ENCODE assay signal across 8 mouse cellular contexts in the genomic region with DNA sequence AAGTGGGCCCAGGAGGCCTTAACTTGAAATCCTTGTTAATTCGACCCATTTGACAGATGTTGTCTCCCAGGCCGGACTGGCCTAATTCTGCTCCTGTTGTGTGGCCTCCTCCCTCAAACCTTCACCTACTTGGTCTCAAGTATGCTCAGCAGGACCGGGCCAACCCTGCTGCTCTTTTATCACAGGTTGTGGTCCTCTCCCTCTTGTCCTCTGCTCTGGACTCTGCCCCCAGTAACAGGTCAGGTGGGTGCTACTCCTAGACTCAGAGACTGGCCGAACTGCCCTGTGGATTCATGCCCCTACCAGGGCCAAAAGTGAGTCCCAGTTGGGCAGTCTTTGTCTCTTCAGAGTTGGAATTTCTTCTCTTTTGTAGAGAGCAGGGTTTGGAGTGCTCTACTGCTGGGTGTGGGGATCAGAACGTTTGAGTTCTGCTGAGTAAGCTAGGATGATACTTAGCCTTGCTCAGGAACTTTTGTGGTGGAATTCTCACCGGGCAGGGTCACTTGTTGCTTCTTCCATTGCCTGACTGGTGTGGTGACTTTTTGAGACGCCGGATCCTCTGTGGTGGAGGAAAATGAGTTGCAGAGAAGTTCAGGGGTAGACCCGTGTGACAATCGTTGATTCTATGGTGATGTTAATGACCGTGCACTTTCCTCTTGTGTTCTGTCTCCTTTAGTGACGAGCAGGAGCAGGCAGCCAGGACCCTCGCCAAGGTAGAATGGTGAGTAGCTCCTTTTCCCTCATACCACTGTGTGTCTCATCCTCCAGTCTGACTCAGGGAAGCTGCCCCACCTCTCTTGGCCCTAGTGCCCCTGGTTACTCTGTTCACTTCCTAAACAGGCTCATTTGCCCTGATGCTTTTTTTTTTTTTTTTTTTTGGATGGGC. TPM values are rescaled to one million over a fixed set of nuclear protein-coding genes. Genes with fewer than 3 reads are reported as not detected.
DNase-seq lines count a peak whose midpoint lies in the region; ATAC-seq and TF ChIP-seq lines count a peak whose summit lies in the region.

No protein-coding gene starts in this region.

- TF ChIP-seq CTCF in lung, adult 2 months (IDR thresholded peaks at IDR 0.05; ENCODE audit: insufficient read depth, low read length): no peak

- no peaks in the 10 kb centered on the region for H3K9me3 ChIP-seq in embryonic facial prominence, embryonic 11.5 days (replicated peaks; ENCODE audit: control insufficient read depth, low read length)
- no peaks in the 10 kb centered on the region for H3K9me3 ChIP-seq in midbrain, embryonic 12.5 days

- DNase-seq in lung, adult 2 months: no peak
- no peak for DNase-seq in lung, postnatal 4 days
- no peak for DNase-seq in embryonic facial prominence, embryonic 11.5 days (ENCODE audit: low spot score)
- peak; percentile 84 for DNase-seq in kidney, adult 11 months
- no peak for DNase-seq in urinary bladder, adult 18-20 months (ENCODE audit: low spot score in 2 of 2)
- no peak for DNase-seq in ovary, adult 18-20 months (ENCODE audit: low spot score)

- no peak for ATAC-seq in embryonic facial prominence, embryonic 11.5 days (replicated peaks; ENCODE audit: insufficient number of reproducible peaks, low FRiP score, low TSS enrichment, low read depth)
- ATAC-seq in midbrain, embryonic 12.5 days (ENCODE audit: low FRiP score, low read depth): no peak
- no peak for ATAC-seq in erythroid progenitor cell, adult 5-6 weeks (replicated peaks; ENCODE audit: low FRiP score, poor library complexity, severe bottlenecking)

- H3K4me2 ChIP-seq in embryonic facial prominence, embryonic 11.5 days (ENCODE audit: low read depth, low read length): peak overlapping the region; percentile 88
- peak overlapping the region; percentile 67 for H3K4me2 ChIP-seq in midbrain, embryonic 12.5 days (replicated peaks)

- H3K36me3 ChIP-seq in embryonic facial prominence, embryonic 11.5 days (replicated peaks; ENCODE audit: control insufficient read depth, insufficient read depth, low read depth, low read length): no peaks in the 10 kb centered on the region; the same call in 1 of the 2 replicates
- H3K36me3 ChIP-seq in midbrain, embryonic 12.5 days: peaks cover 14% of the 10 kb centered on the region

- H3K27me3 ChIP-seq in embryonic facial prominence, embryonic 11.5 days (ENCODE audit: control insufficient read depth, insufficient read depth, low read length): no peaks in the 10 kb centered on the region
- H3K27me3 ChIP-seq in midbrain, embryonic 12.5 days: no peaks in the 10 kb centered on the region

- H3K4me3 ChIP-seq in lung, adult 2 months (replicated peaks; ENCODE audit: extremely low read depth, low read depth, low read length): peak overlapping the region; percentile 69
- H3K4me3 ChIP-seq in embryonic facial prominence, embryonic 11.5 days (ENCODE audit: low read depth, low read length): peak overlapping the region; percentile 81
- peak overlapping the region; percentile 85 for H3K4me3 ChIP-seq in midbrain, embryonic 12.5 days

- TF ChIP-seq POLR2A in lung, adult 2 months (IDR thresholded peaks at IDR 0.05; ENCODE audit: borderline replicate concordance, extremely low read depth, low read depth, low read length): no peak

- peaks cover 14% of the 10 kb centered on the region for H3K4me1 ChIP-seq in lung, adult 2 months (ENCODE audit: control insufficient read depth, insufficient read depth, low read length)
- peaks cover 6% of the 10 kb centered on the region for H3K4me1 ChIP-seq in embryonic facial prominence, embryonic 11.5 days (ENCODE audit: control insufficient read depth, insufficient read depth, low read length)
- peaks cover 65% of the 10 kb centered on the region for H3K4me1 ChIP-seq in midbrain, embryonic 12.5 days

- H3K9ac ChIP-seq in embryonic facial prominence, embryonic 11.5 days (replicated peaks; ENCODE audit: low read length): peak overlapping the region; percentile 85
- H3K9ac ChIP-seq in midbrain, embryonic 12.5 days (replicated peaks): peak overlapping the region; percentile 82

- H3K27ac ChIP-seq in embryonic facial prominence, embryonic 11.5 days (replicated peaks; ENCODE audit: low read depth, low read length): peak overlapping the region; percentile 75
- peak overlapping the region; percentile 88 for H3K27ac ChIP-seq in midbrain, embryonic 12.5 days (replicated peaks)

- 31% methylated on average over 13 of the region's 13 CpGs for WGBS in lung, adult 2 months
- 38% methylated on average over 13 of the region's 13 CpGs for WGBS in embryonic facial prominence, embryonic 11.5 days
- WGBS in midbrain, embryonic 12.5 days: 39% methylated on average over 13 of the region's 13 CpGs

RNA-seq across cellular contexts. Expression of gene Mtmr4, which starts 1.0 kb away (rescaled TPM):
- 21.0 and 22.1 TPM in 2 replicates for polyA plus RNA-seq in lung, adult 2 months (2012; rRNA removed)
- polyA plus RNA-seq in embryonic facial prominence, embryonic 11.5 days (2014; fragmentation: Nextera tagmentation; extraction: Ambion mirVana): 61.1 and 61.9 TPM in 2 replicates
- polyA plus RNA-seq in midbrain, embryonic 12.5 days (2016; fragmentation: Nextera tagmentation; extraction: Ambion mirVana): 76.9 and 87.9 TPM in 2 replicates
- 5.4 and 15.1 TPM in 2 replicates for total RNA-seq in erythroid progenitor cell, adult 5-6 weeks (2015; ENCODE audit: low replicate concordance)
- 13.1 and 15.1 TPM in 2 replicates for total RNA-seq in erythroid progenitor cell, adult 5-6 weeks (2017; ENCODE audit: low replicate concordance)

RNA-seq across cellular contexts. Expression of gene Hsf5, which starts 24.0 kb away (rescaled TPM):
- 0.02 TPM in 1 of 2 replicates, not detected in the other for polyA plus RNA-seq in lung, adult 2 months (2012; rRNA removed)
- polyA plus RNA-seq in embryonic facial prominence, embryonic 11.5 days (2014; fragmentation: Nextera tagmentation; extraction: Ambion mirVana): 0.20 and 0.32 TPM in 2 replicates
- 0.36 and 0.38 TPM in 2 replicates for polyA plus RNA-seq in midbrain, embryonic 12.5 days (2016; fragmentation: Nextera tagmentation; extraction: Ambion mirVana)
- not detected in 2 replicates for total RNA-seq in erythroid progenitor cell, adult 5-6 weeks (2015; ENCODE audit: low replicate concordance)
- total RNA-seq in erythroid progenitor cell, adult 5-6 weeks (2017; ENCODE audit: low replicate concordance): not detected in 2 replicates

RNA-seq across cellular contexts. Expression of gene Sept4, which starts 24.3 kb away (rescaled TPM):
- polyA plus RNA-seq in lung, adult 2 months (2012; rRNA removed): 149 and 238 TPM in 2 replicates
- polyA plus RNA-seq in embryonic facial prominence, embryonic 11.5 days (2014; fragmentation: Nextera tagmentation; extraction: Ambion mirVana): 6.6 and 8.3 TPM in 2 replicates
- polyA plus RNA-seq in midbrain, embryonic 12.5 days (2016; fragmentation: Nextera tagmentation; extraction: Ambion mirVana): 12.5 and 14.3 TPM in 2 replicates
- total RNA-seq in erythroid progenitor cell, adult 5-6 weeks (2015; ENCODE audit: low replicate concordance): not detected in 2 replicates
- 2.7 and 4.7 TPM in 2 replicates for total RNA-seq in erythroid progenitor cell, adult 5-6 weeks (2017; ENCODE audit: low replicate concordance)

RNA-seq across cellular contexts. Expression of gene Gm11492, which starts 26.5 kb away (rescaled TPM):
- not detected in 2 replicates for polyA plus RNA-seq in lung, adult 2 months (2012; rRNA removed)
- polyA plus RNA-seq in embryonic facial prominence, embryonic 11.5 days (2014; fragmentation: Nextera tagmentation; extraction: Ambion mirVana): not detected in 2 replicates
- not detected in 2 replicates for polyA plus RNA-seq in midbrain, embryonic 12.5 days (2016; fragmentation: Nextera tagmentation; extraction: Ambion mirVana)
- not detected in 2 replicates for total RNA-seq in erythroid progenitor cell, adult 5-6 weeks (2015; ENCODE audit: low replicate concordance)
- not detected in 2 replicates for total RNA-seq in erythroid progenitor cell, adult 5-6 weeks (2017; ENCODE audit: low replicate concordance)
